Mouse (Mus musculus): ENCODE results near the gene Mapk3.
"Not testable (repeated sequence)": the region's sequence is repeated elsewhere in the genome, so short reads cannot be mapped to it uniquely, and the experiment has no call there.

The Mapk3 gene

GRCm38 (mm10) chr7:126759050-126759671 is at the start of gene Mapk3:
TSS of gene Mapk3 (plus strand) at chr7:126759601.
- peak; percentile 81 to 89 for DNase-seq (ENCODE audit: low spot score in 2 of 2)

GRCm38 (mm10) chr7:126710266-126710665 is 49.1 kb upstream of the Mapk3 start:
- no peak for DNase-seq (ENCODE audit: low spot score in 2 of 2)

- no peak for DNase-seq (ENCODE audit: low spot score in 2 of 2)
These were observed 47.5 kb upstream of the Mapk3 start for GRCm38 (mm10) chr7:126711910-126712309.

- DNase-seq (ENCODE audit: low spot score in 2 of 2), result no peak
These were observed 43.7 kb upstream of the Mapk3 start for GRCm38 (mm10) chr7:126715679-126716078.

- no peak for DNase-seq (ENCODE audit: low spot score in 2 of 2)
These were observed 41.8 kb upstream of the Mapk3 start for GRCm38 (mm10) chr7:126717566-126717965.

- DNase-seq (ENCODE audit: low spot score in 2 of 2), result no peak
These were observed 40.5 kb upstream of the Mapk3 start for GRCm38 (mm10) chr7:126718787-126719337.

GRCm38 (mm10) chr7:126721635-126722034 is 37.8 kb upstream of the Mapk3 start:
- DNase-seq (ENCODE audit: low spot score in 2 of 2), result no peak

GRCm38 (mm10) chr7:126725077-126725476 is 34.3 kb upstream of the Mapk3 start:
- DNase-seq (ENCODE audit: low spot score in 2 of 2), result no peak

- no peak for DNase-seq (ENCODE audit: low spot score in 2 of 2)
These were observed 33.7 kb upstream of the Mapk3 start for GRCm38 (mm10) chr7:126725667-126726066.

- DNase-seq (ENCODE audit: low spot score in 2 of 2), result not testable (repeated sequence)
These were observed 29.1 kb upstream of the Mapk3 start for GRCm38 (mm10) chr7:126730256-126730789.

- DNase-seq (ENCODE audit: low spot score in 2 of 2), result no peak
These were observed 23.3 kb upstream of the Mapk3 start for GRCm38 (mm10) chr7:126736122-126736521.

- no peak for DNase-seq (ENCODE audit: low spot score in 2 of 2)
These were observed 19.9 kb upstream of the Mapk3 start for GRCm38 (mm10) chr7:126739551-126739950.

GRCm38 (mm10) chr7:126740132-126740735 is 19.2 kb upstream of the Mapk3 start:
- no peak for DNase-seq (ENCODE audit: low spot score in 2 of 2)

- no peak for DNase-seq (ENCODE audit: low spot score in 2 of 2)
These were observed 18.4 kb upstream of the Mapk3 start for GRCm38 (mm10) chr7:126740977-126741376.

GRCm38 (mm10) chr7:126741452-126741851 is 17.9 kb upstream of the Mapk3 start:
- no peak for DNase-seq (ENCODE audit: low spot score in 2 of 2)

GRCm38 (mm10) chr7:126741964-126742482 is 17.4 kb upstream of the Mapk3 start:
- DNase-seq (ENCODE audit: low spot score in 2 of 2), result no peak

GRCm38 (mm10) chr7:126746066-126746465 is 13.3 kb upstream of the Mapk3 start:
- DNase-seq (ENCODE audit: low spot score in 2 of 2), result no peak

GRCm38 (mm10) chr7:126746798-126747197 is 12.6 kb upstream of the Mapk3 start:
- no peak for DNase-seq (ENCODE audit: low spot score in 2 of 2)

- no peak for DNase-seq (ENCODE audit: low spot score in 2 of 2)
These were observed 10.6 kb upstream of the Mapk3 start for GRCm38 (mm10) chr7:126748824-126749223.

- DNase-seq (ENCODE audit: low spot score in 2 of 2), result no peak
These were observed 9.6 kb upstream of the Mapk3 start for GRCm38 (mm10) chr7:126749582-126750343.

GRCm38 (mm10) chr7:126754866-126755265 is 4.5 kb upstream of the Mapk3 start:
- peak; percentile 73 to 75 for DNase-seq (ENCODE audit: low spot score in 2 of 2)

- DNase-seq (ENCODE audit: low spot score in 2 of 2), result no peak
These were observed 862 bp upstream of the Mapk3 start for GRCm38 (mm10) chr7:126758539-126758938.
